Mouse (Mus musculus) left cerebral cortex, postnatal 14 days (tissue): ENCODE data around the gene Pygo2. TPM values are rescaled to one million over a fixed set of nuclear protein-coding genes. Genes with fewer than 3 reads are reported as not detected.

Source experiments
- DNase-seq, 2 experiments: peaks; one replicate each; pipeline ENCODE4 v3.0.0; 2021 to 2022; ENCODE audit warnings: low spot score in 2 of 2, mixed read lengths in 1 of 2
- intact Hi-C: fragments of 180-260 bp; cut with DNase I; formaldehyde crosslinking; loops from one replicate; pipeline ENCODE4 v1.15.1; 2025
- long read RNA-seq, 2 experiments: library from polyadenylated mRNA; stranded (forward); transcript quantifications; one replicate each; pipeline ENCODE4 v2.0.0; 2021
- total RNA-seq, 2 experiments: library from RNA; stranded (reverse); gene quantifications; 2 replicates each; pipeline ENCODE4 v1.2.3; 2021

Gene Pygo2
- total RNA-seq = 10 to 100 TPM; 52.7 to 60.6 TPM
- long read RNA-seq, experiment 1, transcript Pygo2-201 (3 exons, 3,198 nt) = major isoform, 11 of 55 reads
- long read RNA-seq, experiment 1, partial matches to known transcripts = 0 of 55 reads
- long read RNA-seq, experiment 1, other reads (novel, unspliced or antisense) = 43 of 55 reads
- long read RNA-seq, experiment 2, transcript Pygo2-201 (3 exons, 3,198 nt) = major isoform, 11 of 50 reads
- long read RNA-seq, experiment 2, partial matches to known transcripts = 1 of 50 reads
- long read RNA-seq, experiment 2, other reads (novel, unspliced or antisense) = 36 of 50 reads

DNA sequence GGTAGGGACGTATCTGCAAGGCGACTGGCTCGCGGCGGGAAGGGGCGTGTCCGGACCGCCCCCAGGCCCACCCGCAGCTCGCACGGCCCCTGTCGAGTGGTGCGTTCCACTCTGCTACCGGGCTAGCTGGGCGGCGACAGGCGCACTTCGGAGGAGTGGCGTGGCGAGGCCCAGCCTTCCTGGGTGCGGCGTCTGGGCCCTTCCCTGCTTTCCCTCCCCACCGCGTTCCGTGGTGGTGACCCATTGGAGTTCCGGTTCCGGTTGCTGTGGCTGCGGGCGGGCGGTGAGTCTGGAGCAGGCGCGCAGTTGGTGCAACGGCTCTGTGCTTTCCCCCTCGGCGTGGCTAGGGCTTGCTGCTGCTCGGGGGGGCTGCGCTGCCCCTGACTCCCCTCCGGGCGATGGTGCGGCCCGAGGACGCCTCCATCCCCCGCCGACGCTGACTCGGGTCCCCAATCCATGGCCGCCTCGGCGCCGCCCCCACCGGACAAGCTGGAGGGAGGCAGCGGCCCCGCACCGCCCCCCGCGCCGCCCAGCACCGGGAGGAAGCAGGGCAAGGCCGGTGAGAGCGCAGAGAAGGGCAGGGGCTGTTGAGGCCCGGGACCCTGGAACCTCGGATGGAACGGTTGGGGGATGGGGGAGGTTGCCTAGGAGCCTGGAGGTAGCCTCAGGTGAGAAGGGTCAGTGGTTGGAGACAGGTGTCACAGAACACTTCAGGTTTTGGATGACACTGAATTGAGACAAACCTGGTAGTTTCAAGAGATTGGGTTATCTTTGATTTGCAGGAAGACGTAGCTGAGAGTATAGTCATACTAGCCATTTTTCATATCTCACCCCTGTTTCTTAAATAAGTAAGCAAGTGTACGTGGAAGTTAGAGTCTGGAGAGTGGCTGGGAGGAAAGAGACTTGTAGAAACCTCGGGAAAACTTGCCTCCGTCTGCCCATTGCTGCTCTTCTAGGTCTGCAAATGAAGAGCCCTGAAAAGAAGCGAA lies at the start of gene Pygo2:
Pygo2 (plus strand) TSS at position 44 of the 989 bp plus-strand sequence.
- intact Hi-C loops = no loop called here
- peak; percentile 96 to 97 for DNase-seq

DNA sequence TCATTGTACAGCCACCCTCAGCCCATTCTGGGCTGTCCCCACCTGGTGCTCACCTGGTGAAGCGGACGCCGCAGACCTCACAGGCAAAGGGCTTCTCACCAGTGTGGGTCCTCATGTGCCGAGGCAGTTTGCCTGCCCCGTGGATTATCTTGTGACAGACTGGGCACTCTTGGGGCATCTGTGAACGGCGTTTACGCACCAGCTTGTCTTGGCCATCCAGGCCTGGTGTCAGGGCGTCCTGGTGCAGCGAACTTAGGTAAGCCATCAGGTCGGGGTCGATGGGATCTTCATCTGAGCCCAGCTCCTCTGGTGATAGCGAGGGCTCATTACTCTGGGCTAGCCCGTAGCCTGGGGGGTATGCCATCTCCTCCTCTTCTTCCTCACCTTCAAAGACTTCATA lies 49.7 kb upstream of the Pygo2 start:
- no peak for DNase-seq

DNA sequence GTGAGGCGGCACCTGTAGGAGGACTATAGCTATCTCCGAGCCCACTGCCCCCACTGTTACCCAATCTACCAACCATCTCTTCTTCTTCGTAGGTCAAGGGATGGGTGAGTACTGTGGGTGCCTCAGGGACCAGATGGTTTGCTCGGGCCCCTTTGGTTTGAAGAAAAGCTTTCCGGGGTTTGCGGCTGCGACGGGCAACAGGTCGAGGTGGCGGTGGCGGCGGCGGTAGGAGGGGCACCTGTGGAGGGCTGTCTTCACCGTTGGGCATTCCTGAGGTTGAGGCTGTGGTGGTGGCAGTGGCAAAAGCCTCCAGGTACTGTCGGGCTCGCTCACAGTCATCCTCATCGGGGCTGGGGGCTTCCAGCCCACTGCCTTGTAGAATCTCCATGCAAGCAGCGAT lies 49.3 kb upstream of the Pygo2 start:
- intact Hi-C loops = no loop called here
- DNase-seq = no peak

More for the DNA sequence above, 49.7 kb upstream of the Pygo2 start:
- intact Hi-C loops = no loop called here

DNA sequence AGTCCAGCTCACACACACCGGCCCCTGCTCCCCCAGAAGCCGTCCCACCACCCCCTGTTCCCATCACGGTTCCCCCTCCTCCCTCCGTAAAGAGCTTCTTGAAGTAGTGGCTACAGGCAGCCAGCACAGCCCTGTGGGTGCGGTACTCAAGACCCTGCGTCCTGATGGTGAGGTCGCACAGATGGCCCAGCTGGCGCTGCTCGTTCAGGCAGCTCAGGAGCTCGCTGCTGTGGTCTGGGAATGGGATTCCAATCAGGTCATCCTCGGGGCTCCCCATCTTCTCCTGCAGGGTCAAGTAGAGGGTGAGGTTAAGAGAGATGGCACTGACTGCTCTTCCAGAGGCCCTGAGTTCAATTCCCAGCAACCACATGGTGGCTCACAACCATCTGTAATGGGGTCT lies 48.8 kb upstream of the Pygo2 start:
- DNase-seq = no peak
- intact Hi-C loops = no loop called here

DNA sequence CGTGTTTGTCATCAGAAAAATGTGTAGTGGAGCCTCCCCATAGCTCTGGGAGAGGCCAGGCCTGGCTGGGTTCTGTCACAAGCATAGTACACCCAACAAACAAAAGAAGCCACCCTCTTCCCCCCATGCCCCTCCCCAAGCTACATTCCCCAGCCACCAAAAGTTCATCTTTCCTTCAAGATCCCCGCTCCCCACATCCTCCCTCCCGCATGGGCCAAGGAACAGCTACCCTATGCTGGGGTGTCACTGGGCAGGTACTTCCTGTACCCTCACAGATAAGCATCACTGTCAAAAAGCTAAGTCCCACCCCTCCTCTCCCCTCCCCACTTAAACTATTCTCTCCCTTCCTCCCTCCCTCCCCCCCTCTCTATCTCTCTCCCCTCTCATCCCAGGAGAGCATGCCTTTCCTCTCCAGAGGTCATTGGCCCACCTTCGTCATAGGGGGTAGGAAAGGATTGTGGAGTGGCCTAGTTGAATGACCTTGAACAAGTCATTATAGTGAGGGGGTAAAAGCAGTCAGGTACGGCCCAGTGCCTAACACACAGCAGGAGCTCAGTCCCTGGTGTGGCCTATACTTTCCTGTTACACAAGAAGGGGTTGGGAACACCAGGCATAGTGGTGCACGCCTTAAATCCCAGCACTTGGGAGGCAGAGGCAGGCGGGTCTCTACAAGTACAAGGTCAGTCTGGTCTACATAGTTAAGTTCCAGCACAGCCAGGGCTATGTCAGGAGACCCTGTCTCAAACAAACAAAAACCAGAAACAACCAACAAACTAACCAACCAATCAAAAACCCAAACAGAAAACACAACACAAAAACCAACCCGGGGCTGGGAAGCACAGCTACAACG lies 47.8 kb upstream of the Pygo2 start:
- no peak for DNase-seq

GRCm38 (mm10) chr3:89382950-89383349 lies 47.1 kb upstream of the Pygo2 start:
- no peak for DNase-seq
- intact Hi-C loops = no loop called here

More for the DNA sequence above, 47.8 kb upstream of the Pygo2 start:
- intact Hi-C loops = no loop called here

DNA sequence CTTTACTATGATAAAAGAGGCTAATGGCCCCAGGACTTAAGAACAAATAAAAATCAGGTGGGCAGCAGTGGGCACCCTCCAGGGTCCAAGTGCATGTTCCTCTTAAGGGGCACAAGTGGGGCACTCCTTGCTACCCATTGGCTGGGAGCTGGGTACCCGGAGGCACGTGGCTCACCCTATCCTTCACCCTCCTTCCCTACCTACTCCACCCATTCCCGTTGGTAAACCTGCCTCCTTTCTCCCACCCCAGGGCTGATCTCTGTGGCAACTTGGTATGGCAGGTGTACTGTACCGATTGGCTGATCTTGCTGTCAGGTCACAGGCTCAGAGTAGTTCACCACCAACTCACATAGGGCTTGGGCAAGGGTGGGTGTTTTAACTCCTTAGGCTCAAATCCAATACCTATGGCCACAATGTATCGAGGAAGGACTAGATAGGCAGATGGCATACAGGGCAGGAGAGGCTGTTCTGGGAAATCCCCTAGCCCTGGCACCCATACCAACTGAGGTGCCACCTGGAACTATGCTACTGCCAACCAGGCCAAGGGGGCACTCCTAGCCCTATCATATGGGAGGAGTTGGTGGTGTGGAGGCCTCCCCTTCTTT lies 46.3 kb upstream of the Pygo2 start:
- intact Hi-C loops = no loop called here
- DNase-seq = no peak

GRCm38 (mm10) chr3:89384331-89385076 lies 45.5 kb upstream of the Pygo2 start:
- intact Hi-C loops = no loop called here
- no peak for DNase-seq

GRCm38 (mm10) chr3:89385451-89385850 lies 44.6 kb upstream of the Pygo2 start:
- intact Hi-C loops = no loop called here
- no peak for DNase-seq

- intact Hi-C loops = no loop called here
- no peak for DNase-seq
Observed at GRCm38 (mm10) chr3:89386438-89387420, 43.3 kb upstream of the Pygo2 start.

- DNase-seq = no peak
Observed at GRCm38 (mm10) chr3:89387632-89388031, 42.4 kb upstream of the Pygo2 start.

GRCm38 (mm10) chr3:89388134-89388881 lies 41.7 kb upstream of the Pygo2 start:
- peak; percentile 40 to 45 for DNase-seq
- intact Hi-C loops = no loop called here

More at GRCm38 (mm10) chr3:89387632-89388031, 42.4 kb upstream of the Pygo2 start:
- intact Hi-C loops = no loop called here

GRCm38 (mm10) chr3:89388901-89389740 lies 40.9 kb upstream of the Pygo2 start:
- intact Hi-C loops = no loop called here
- peak; percentile 45 to 54 for DNase-seq

- no peak for DNase-seq
- intact Hi-C loops = no loop called here
Observed at GRCm38 (mm10) chr3:89390111-89390515, 39.9 kb upstream of the Pygo2 start.

- intact Hi-C loops = no loop called here
- DNase-seq = peak in 1 of 2 experiments; percentile 17
Observed at GRCm38 (mm10) chr3:89390699-89391662, 39.0 kb upstream of the Pygo2 start.
